Mouse (Mus musculus) c-Kit-positive CD71-positive TER-119-negative erythroid progenitor cells, embryonic 14.5 days (primary cell): ENCODE data around the gene Gm20883.
"Not testable (repeated sequence)": the region's sequence is repeated elsewhere in the genome, so short reads cannot be mapped to it uniquely, and the experiment has no call there.

Source experiments
- DNase-seq: peaks from one replicate; pipeline ENCODE4 v3.0.0-alpha.2; 2013; ENCODE audit warnings: low read depth

Gene Gm20883

GRCm38 (mm10) chrY:50607951-50608350 is at the start of gene Gm20883:
Gene Gm20883, plus strand, starts transcription at chrY:50608251.
- DNase-seq = not testable (repeated sequence)
